Mouse (Mus musculus): ENCODE results near the gene Wfdc6a.

Gene Wfdc6a

DNA sequence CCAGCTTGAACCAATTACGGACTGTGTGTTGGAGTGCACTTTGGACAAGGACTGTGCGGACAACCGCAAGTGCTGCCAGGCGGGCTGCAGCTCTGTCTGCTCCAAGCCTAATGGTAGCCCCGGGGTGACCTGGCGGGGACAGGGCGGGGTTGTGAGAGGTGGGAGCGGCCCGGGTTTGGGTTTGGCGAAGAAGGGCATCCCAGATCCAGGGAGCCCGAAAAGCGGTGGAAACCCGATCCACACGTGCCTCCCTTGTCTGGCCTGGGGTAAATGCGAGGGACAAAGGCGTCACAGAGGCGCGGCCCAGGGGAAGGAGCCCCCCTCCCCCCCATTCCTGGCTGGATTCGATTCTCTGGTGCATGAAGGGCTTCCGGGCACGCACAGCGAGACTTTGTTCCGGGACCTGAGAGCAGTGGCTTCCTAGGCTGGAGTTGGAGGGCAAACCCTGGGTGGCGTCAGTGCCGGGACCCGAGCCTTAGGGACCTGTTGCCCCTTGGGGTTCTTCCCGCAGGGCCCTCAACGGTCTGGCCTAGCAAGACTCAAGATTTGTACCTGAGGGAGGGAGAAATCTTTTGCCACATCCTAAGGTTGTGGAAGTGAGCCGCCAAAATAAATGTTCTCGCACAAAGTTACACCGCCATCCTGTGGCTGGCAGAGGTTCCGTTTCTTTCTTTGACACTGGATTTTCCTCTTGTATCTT, 21.8 kb downstream of the Wfdc6a start:
- Histone ChIP-seq H3K27me3 (ENCODE audit: control insufficient read depth, insufficient read depth, low read length, poor library complexity, severe bottlenecking) (peaks cover 1% of the 10 kb centered on the region), H3K36me3 (ENCODE audit: control insufficient read depth, insufficient read depth, low read length, poor library complexity, severe bottlenecking) (no peaks in the 10 kb centered on the region)
- DNase-seq (ENCODE audit: low read depth, low spot score) = peak; percentile 9

DNA sequence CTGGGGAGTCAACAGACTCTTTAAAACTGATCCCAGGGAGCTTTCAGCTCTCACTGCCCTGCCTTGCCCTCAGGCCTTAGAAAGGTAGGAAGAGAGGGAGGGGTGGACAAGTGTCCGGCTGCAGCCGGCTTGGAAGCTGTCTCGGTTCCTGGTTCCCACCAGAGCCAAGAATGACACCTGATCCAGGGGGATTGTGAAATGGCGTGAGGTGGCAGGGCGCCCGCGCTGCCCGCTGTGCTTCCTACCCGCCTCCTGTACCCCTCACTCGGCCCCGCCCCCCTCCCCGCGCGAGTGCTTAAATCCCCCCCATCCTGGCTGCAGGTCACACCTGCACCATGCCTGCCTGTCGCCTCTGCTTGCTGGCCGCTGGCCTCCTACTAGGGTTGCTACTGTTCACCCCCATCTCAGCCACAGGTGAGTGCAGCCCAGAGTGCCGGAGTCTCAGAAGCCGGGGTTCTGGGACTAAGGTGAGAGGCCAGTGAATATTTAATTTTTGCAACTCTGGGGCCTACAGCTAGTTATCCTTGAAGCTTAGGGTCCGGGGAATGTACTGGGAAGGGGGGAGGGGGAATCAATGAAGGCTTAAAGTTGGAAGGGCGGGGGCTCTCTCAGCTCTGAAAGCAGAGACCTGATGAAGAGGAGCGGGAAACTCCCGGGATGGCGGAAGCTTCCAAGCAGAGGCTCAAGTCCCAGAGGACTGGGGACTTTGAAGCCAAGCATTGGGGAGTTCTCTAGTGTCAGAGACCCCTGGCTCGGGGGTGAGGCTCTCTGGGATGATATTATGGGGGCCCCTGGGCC, 22.7 kb downstream of the Wfdc6a start, which contains the start of gene Wfdc2:
Gene Wfdc2, plus strand, starts transcription at position 23 of the 798 bp plus-strand sequence.
- Histone ChIP-seq H3K27me3 (ENCODE audit: control insufficient read depth, insufficient read depth, low read length, poor library complexity, severe bottlenecking) (peaks cover 1% of the 10 kb centered on the region), H3K36me3 (ENCODE audit: control insufficient read depth, insufficient read depth, low read length, poor library complexity, severe bottlenecking) (no peaks in the 10 kb centered on the region)
- DNase-seq (ENCODE audit: low read depth, low spot score) = no peak

DNA sequence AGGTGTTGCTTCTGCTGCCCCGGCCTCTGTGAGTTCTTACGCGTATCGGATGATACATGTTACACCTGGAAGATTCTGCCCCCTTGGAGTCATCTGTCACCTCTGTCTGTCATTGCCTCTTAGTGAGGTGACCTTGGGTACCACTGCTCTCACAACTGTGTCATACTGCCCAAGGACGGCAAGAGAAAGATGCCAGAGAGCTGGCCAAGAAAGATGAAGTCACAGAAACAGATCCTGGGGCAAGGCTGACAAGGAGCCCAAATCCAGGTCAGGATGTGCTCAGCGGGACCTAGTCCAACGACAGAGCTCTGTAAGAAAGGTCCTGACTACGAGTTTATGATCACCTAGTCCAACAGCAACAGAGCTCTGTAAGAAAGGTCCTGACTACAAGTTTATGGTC, 25.1 kb downstream of the Wfdc6a start:
- DNase-seq (ENCODE audit: low read depth, low spot score) = no peak
- H3K27me3 ChIP-seq (ENCODE audit: control insufficient read depth, insufficient read depth, low read length, poor library complexity, severe bottlenecking) = peaks cover 1% of the 10 kb centered on the region
- H3K36me3 ChIP-seq (ENCODE audit: control insufficient read depth, insufficient read depth, low read length, poor library complexity, severe bottlenecking) = no peaks in the 10 kb centered on the region

DNA sequence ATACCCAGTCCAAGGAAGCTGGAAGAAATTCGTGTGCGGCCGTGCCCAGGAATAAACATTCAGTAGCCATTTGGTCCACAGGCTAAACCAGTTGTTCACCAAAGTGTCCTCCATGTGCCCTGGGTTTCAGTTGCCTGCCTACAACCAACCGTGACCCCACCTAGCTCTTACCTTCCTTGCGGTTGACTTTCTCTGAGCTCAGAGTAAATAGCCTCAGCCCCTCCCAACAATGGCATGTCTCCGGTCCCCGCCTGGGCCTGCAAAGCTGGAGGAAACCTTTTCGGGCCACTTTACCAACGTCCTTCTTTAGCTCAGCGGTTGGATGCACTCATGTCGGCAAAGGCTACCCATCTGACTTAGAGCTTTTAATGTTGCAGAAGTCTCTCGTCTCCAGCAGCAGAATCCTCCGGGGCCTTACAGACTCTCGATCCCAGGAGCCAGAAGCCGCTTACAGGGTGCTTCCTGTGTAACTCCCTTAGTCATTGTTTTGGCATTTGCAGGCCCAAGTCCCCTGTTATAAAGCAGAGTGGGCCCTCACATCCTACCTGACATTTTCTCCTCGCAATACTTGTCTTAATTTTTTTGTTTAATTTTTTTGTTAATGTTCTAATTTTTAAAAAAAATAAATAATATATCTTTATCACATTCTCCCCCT, 26.1 kb downstream of the Wfdc6a start:
- no peak for DNase-seq (ENCODE audit: low read depth, low spot score)
- Histone ChIP-seq H3K27me3 (ENCODE audit: control insufficient read depth, insufficient read depth, low read length, poor library complexity, severe bottlenecking) (peaks cover 1% of the 10 kb centered on the region; the same call in 1 of the 2 replicates), H3K36me3 (ENCODE audit: control insufficient read depth, insufficient read depth, low read length, poor library complexity, severe bottlenecking) (no peaks in the 10 kb centered on the region)

DNA sequence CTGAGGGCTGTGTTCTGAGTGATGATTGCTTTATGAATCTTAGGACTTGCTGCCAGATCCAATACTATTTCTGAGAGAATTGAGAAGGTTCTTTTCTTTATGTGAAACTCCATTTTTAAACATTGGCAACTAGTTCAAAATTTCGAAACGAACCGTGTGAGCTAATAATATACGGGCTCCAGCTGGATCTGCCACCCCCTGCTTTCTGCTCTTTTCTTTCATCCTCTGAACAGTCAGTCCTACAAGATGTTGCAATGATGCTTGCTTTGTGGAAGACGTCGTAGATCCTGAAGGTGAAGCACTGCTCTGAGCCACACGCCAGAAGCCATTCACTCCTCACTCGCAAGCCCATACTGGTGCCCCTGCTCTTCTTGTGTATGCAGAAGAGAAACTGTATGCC, 26.8 kb downstream of the Wfdc6a start:
- Histone ChIP-seq H3K27me3 (ENCODE audit: control insufficient read depth, insufficient read depth, low read length, poor library complexity, severe bottlenecking) (peaks cover under 1% of the 10 kb centered on the region; the same call in 1 of the 2 replicates), H3K36me3 (ENCODE audit: control insufficient read depth, insufficient read depth, low read length, poor library complexity, severe bottlenecking) (no peaks in the 10 kb centered on the region)
- DNase-seq (ENCODE audit: low read depth, low spot score) = no peak

DNA sequence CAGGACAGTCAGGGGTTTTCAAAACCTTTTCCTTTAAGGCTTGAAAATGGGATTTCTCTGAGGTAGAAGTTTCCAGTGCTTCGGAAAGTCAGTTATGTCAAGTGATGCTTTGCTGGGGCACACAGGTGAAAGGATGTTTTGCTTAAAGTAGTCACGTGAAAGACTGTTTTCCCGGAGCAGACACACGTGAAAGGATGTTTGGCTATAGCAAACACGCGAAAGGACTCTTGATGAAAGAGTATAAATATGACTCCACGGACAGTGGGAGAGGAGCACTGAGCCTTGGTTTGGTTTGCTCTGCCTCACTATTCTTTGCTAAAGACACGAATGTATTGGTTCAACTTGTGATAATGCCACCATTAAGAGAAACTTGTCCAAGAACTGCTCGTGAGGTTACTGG, 33.7 kb downstream of the Wfdc6a start:
- DNase-seq (ENCODE audit: low read depth, low spot score) = no peak
- Histone ChIP-seq H3K27me3 (ENCODE audit: control insufficient read depth, insufficient read depth, low read length, poor library complexity, severe bottlenecking) (no peaks in the 10 kb centered on the region), H3K36me3 (ENCODE audit: control insufficient read depth, insufficient read depth, low read length, poor library complexity, severe bottlenecking) (no peaks in the 10 kb centered on the region)

DNA sequence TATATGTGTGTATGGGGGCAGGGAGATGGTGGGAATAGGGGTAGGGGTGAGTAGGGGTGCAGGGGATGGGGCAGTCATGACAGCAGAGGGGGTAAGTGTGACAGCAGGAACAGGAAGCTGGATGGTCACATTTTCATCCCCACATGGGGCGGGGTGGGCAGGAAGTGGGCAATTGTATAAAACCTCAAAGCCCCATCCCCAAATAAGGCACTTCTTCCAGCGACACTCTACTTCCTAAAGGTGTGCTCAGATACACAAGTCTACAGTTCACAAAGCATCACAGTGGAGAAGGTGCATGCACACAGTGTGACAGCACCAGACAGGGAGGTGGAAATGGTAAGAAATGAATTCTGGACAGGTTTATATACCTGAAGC, 34.4 kb downstream of the Wfdc6a start:
- no peaks in the 10 kb centered on the region for H3K27me3 ChIP-seq (ENCODE audit: control insufficient read depth, insufficient read depth, low read length, poor library complexity, severe bottlenecking)
- H3K36me3 ChIP-seq (ENCODE audit: control insufficient read depth, insufficient read depth, low read length, poor library complexity, severe bottlenecking) = no peaks in the 10 kb centered on the region
- no peak for DNase-seq (ENCODE audit: low read depth, low spot score)

DNA sequence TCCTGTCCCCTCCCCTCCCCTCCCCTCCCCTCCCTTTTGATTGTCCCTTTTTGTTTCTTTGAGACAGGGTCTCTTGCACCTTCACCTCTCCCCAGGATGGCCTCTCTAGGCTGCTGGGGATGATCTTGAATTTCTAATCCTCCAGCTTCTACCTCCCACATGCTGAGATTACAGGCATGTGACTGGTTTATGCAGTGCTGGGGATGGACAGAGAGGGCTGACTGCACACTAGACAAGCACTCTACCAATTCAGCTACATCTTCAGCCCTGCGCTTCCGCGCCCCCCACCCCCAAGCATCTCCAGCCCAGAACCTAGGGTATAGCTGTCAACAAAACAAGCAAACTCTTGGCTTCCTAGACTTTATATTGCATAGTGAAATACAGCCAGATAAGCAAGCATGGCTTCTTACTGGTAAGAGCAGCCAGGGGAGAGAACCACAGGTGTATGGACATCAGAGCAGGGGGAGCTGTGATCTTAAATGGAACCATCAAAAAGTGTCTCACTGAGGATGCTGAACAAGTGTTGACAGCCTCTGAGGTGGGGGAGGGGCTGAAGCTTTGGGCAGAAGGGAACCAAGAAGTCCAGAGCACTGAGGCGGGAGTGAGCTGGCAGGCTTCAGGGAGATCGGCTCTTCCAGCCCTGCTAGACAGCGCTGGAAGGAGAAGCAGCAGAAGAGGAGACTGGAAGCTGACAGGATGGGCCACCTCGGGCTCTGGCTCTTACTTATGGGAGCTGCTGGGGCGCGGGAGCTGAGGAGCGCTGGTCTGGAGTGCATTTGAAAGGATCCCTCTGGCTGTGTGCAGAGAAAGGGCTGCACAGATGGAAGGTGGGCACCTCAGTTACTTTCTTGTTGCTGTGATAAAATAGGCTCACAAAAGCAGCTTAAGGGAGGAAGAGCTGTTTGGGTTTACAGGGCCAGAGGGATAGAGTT, 35.0 kb downstream of the Wfdc6a start:
- no peaks in the 10 kb centered on the region for H3K36me3 ChIP-seq (ENCODE audit: control insufficient read depth, insufficient read depth, low read length, poor library complexity, severe bottlenecking)
- no peak for DNase-seq (ENCODE audit: low read depth, low spot score)
- no peaks in the 10 kb centered on the region for H3K27me3 ChIP-seq (ENCODE audit: control insufficient read depth, insufficient read depth, low read length, poor library complexity, severe bottlenecking)

- Histone ChIP-seq H3K27me3 (ENCODE audit: control insufficient read depth, insufficient read depth, low read length, poor library complexity, severe bottlenecking) (no peaks in the 10 kb centered on the region), H3K36me3 (ENCODE audit: control insufficient read depth, insufficient read depth, low read length, poor library complexity, severe bottlenecking) (no peaks in the 10 kb centered on the region)
- no peak for DNase-seq (ENCODE audit: low read depth, low spot score)
These were observed 35.9 kb downstream of the Wfdc6a start for GRCm38 (mm10) chr2:164549338-164549737.

DNA sequence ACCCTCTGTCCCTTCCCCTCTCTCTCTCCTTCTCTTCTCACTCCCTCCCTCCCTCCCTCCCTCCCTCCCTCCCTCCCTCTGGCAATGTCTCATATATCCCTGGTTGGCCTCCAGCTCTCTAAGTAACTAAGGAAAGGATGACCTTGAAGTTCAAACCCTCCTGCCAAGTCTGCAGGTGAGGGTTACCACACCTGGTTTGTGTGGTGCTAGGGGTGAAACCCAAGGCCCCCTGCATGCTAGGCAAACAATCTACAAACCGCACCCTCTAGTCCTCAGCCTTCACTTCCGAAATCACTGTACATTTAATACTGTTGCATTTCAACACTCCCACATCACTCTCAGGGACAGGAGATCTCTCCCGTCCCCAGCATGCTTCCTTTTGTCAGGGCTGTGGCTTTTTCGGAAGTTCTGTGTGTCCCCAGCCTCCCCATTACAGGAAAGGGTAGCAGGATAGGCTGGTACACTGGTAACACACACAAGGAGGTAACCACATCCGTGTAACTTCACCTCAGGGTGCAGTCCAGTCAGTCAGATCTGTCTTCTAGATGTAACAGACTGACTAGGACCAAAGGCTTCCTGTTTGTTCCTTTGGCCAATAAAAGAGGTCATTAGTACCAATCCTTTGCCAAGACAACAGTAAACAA, 40.7 kb downstream of the Wfdc6a start:
- DNase-seq (ENCODE audit: low read depth, low spot score) = no peak
- Histone ChIP-seq H3K36me3 (ENCODE audit: control insufficient read depth, insufficient read depth, low read length, poor library complexity, severe bottlenecking) (no peaks in the 10 kb centered on the region), H3K27me3 (ENCODE audit: control insufficient read depth, insufficient read depth, low read length, poor library complexity, severe bottlenecking) (no peaks in the 10 kb centered on the region)

GRCm38 (mm10) chr2:164543745-164544144, 41.5 kb downstream of the Wfdc6a start:
- no peaks in the 10 kb centered on the region for H3K36me3 ChIP-seq (ENCODE audit: control insufficient read depth, insufficient read depth, low read length, poor library complexity, severe bottlenecking)
- H3K27me3 ChIP-seq (ENCODE audit: control insufficient read depth, insufficient read depth, low read length, poor library complexity, severe bottlenecking) = no peaks in the 10 kb centered on the region
- no peak for DNase-seq (ENCODE audit: low read depth, low spot score)

- H3K27me3 ChIP-seq (ENCODE audit: control insufficient read depth, insufficient read depth, low read length, poor library complexity, severe bottlenecking) = peaks cover under 1% of the 10 kb centered on the region; the same call in 1 of the 2 replicates
- no peak for DNase-seq (ENCODE audit: low read depth, low spot score)
- H3K36me3 ChIP-seq (ENCODE audit: control insufficient read depth, insufficient read depth, low read length, poor library complexity, severe bottlenecking) = no peaks in the 10 kb centered on the region
These were observed 42.6 kb downstream of the Wfdc6a start for GRCm38 (mm10) chr2:164542598-164542997.

GRCm38 (mm10) chr2:164542132-164542531, 43.1 kb downstream of the Wfdc6a start:
- Histone ChIP-seq H3K36me3 (ENCODE audit: control insufficient read depth, insufficient read depth, low read length, poor library complexity, severe bottlenecking) (no peaks in the 10 kb centered on the region), H3K27me3 (ENCODE audit: control insufficient read depth, insufficient read depth, low read length, poor library complexity, severe bottlenecking) (peaks cover 2% of the 10 kb centered on the region; the same call in 1 of the 2 replicates)
- DNase-seq (ENCODE audit: low read depth, low spot score) = no peak
